Mouse (Mus musculus) layer of hippocampus, adult 9-10 months (tissue): ENCODE measurements around the gene Brk1.

Source experiments
- DNase-seq: peaks from one replicate; pipeline ENCODE4 v3.0.0; 2022; ENCODE audit warnings: low spot score

Brk1 gene

GRCm38 (mm10) chr6:113623941-113624751, 19.6 kb downstream of the Brk1 start, which contains the start of gene Vhl:
Gene Vhl (plus strand): TSS chr6:113623959.
- no peak for DNase-seq

DNA sequence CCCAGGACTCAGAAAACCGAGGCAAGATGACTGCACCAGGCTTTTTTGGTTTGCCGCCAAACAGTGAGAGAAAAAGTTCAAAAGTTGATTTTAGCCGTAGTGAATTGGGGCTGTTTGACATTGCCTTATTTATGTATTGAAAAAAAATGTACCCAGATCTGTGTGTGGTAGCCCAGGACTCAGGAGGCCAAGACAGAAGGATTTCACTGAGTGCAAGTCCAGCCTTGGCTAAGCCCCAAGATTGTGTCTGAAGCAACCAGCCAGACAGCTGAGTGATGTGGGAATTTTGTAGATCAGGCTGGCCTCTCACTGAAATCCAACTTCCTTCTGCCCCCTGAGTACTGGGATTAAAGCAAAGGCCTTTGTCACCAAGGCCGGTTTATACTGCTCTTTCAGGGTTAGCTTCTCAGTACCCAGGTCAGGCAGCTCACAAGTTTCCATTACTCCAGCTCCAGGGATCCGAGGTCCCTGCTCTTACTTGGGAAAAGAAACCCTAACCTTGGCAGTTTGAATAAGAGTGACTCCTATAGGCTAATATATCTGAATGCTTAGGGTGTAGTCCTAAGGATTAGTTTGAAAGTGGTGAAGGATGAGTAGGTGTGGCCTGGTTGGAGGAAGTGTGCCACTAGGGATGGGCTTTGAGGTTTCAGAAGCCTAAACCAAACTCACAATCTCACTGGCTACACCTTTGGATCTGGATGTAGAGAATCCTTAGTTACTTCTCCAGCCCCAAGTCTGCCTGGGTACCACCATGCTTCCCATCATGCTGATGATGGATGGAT, 20.6 kb downstream of the Brk1 start:
- DNase-seq: no peak

DNA sequence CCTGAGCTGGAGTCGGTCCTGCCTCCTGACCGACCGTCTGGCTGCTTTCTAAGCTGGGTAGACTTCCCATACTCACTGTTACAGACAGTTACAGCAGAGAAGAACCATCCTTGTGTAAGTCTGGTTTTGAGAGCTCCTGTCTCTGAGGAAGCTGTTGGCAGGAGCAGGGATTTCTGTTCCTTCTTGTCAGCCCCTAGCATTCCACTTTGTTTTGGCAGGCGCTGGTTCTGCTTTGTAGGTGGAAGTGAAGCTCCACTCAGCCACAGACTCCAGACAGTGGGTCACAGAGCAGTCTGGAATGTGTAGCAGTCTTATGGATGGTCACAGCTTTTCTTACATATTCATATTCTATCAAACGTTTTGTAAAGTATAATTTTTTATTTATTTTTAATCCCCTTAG, 25.8 kb downstream of the Brk1 start:
- no peak for DNase-seq

DNA sequence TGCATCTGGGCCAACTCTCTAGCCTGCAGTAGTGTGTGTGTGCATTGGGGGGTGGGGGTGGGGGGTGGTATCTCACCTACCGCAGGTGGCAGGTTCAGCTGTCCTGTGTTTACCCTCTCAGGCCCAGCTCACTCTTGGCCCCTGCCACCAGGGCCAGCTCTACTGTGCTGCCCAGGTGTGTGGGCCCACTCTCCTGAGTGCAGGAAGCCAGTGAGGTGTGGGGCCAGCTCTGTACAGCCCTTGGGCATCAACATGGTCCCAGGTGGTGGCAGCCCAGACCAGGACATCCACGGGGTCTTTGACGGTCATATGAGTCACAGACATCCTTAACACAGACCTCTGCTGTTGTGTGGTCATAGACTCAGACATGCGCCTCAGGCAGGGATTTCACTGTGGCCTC, 28.3 kb downstream of the Brk1 start:
- DNase-seq: no peak

DNA sequence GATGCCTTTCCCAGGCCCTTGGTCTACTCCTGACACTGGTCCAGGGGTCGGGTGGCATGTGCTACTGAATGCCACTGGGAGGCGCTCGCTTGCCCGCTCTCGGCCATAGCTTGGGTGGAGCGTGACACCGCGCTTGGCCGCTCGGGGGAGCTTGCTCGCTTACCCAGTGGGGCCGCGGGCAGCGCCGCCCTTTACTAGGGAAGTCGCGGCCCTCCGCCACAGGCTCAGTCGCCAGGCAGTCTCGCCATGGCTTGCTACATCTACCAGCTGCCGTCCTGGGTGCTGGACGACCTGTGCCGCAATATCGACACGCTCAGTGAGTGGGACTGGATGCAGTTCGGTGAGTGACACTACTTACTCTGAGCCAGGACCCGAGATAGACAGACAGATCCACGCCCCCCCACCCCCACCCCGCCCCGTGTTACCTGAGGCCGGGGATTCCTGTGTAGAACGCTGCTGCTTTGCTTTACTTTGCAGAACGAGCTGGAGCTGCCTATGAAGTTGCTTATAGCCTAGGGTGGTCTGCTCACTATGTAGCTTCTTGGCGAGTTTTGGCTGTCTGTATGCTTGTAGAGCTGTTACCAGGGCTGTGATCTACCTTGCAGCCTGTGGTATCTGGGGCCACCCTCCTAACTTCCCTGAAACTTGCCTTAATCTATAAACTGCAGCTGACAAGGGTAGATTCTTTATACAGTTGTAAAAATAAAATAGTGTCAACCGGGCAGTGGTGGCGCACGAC, 33.9 kb downstream of the Brk1 start, which contains the start of gene Irak2:
Irak2 (plus strand) TSS at position 166 of the 739 bp plus-strand sequence.
- DNase-seq: peak; percentile 92

DNA sequence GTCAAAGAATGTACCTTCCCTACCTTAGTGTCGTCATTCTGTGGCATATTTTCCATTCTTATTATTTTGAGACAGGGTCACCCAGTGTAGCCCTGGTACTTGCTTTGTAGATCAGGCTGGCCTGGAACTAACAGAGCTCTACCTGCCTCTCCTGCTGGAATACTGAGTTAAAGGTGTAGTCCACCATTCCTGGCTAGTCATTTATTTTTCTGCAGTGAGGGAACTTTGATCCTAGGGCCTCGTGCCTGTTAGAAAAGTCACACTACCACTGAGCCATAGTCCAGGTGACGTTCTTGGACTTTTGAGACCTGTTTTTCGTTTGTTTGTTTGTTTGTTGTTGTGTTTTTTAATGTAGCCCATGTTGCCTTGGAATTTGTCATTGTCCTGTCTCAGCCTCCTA, 34.6 kb downstream of the Brk1 start:
- no peak for DNase-seq

DNA sequence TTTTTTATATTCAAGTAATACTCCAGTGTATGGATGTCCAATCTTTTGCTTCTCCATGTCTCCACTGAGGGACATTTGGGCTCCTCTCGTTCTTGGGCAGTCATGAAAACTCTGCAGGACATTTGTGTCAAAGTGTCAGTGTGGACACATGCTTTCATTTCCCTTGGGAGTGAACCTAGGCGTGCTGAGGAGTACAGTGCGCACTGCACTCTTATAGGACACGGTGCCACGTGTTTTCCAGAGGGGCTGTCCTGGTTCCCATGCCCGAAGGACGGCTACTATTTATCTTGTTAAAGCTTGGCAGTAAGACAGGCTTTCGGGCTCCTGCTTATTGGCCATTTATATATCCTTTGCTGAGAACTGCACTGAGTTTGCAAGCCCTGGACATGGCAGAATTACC, 38.0 kb downstream of the Brk1 start:
- DNase-seq: no peak

- DNase-seq: no peak
Observed at GRCm38 (mm10) chr6:113643021-113643420, 38.4 kb downstream of the Brk1 start.

GRCm38 (mm10) chr6:113643967-113644366, 39.4 kb downstream of the Brk1 start:
- no peak for DNase-seq

DNA sequence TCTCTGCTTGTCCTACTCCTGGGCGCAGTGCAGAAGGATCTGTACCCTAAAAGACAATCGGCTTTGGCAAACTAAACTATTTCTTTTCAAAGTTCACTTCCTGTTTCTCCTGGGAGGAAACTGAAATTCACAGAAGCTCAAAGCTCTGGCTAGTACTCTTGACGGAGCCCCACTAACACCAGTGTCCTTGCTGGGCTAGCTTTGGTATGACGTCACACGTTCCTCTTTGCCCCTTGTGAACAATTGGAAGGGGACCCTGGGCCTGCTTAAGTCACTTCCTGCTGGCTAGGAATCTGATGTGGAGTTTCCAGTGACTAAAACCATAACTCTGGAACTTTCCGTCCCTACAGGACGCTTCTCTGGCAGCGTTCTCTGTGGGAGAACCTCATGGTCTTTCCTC, 40.2 kb downstream of the Brk1 start:
- no peak for DNase-seq

GRCm38 (mm10) chr6:113649346-113650196, 45.0 kb downstream of the Brk1 start:
- no peak for DNase-seq

GRCm38 (mm10) chr6:113650197-113650640, 45.6 kb downstream of the Brk1 start:
- no peak for DNase-seq

DNA sequence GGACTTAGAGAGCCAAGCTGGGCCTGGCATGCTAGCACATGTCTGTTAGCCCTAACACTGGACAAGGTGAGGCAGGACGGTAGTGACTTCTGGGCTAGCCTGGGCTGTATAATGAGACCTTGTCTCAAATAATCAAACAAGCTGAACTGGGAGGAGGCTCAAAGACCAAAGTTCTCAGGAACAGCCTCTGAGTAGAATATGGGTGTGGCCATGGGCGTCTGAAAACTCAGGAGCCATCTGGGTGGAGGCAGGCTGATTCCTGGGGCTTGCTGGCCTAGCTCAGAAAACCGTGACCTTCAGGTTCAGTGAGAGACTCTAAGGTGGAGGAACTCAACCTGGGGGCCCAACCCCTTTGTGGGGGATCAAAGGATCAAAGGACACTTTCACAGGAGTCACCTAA, 47.1 kb downstream of the Brk1 start:
- DNase-seq: no peak

DNA sequence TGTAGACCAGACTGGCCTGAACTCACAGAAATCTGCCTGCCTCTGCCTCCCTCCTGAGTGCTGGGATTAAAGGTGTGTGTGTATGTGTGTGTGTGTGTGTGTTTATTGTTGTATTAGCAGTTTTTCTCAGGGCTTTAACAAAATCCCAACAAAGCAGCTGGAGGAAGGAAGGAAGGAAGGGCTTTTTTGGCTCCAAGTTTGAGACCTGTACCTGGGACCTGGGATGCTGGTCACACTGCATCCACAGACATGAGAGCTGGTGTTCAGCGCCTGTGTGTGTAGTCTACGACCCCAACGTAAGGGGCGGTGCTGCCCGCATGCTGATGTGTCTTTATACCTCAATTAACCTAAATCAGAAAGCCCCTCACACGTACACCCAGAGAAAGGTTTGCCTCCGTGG, 49.0 kb downstream of the Brk1 start:
- DNase-seq: no peak

DNA sequence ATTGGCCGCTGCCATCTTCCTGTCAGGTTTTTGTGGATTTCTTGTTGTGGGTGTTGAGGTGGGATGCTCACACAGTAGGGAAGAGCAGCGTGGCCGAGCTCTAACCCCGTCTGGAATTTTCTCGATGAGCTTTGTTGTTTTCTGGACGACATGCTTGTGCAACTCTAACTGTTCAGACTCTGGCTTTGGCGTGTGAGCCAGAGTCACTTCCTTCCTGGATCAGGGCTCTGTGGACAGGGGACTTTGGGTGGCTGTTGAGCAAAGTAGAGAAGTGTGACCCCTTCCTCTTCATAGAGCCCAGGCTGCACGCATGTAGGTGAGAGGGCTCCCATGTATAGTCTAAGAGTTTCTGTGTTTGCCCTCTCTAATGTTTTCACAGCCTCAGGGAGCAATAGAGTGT, 49.5 kb downstream of the Brk1 start:
- no peak for DNase-seq

DNA sequence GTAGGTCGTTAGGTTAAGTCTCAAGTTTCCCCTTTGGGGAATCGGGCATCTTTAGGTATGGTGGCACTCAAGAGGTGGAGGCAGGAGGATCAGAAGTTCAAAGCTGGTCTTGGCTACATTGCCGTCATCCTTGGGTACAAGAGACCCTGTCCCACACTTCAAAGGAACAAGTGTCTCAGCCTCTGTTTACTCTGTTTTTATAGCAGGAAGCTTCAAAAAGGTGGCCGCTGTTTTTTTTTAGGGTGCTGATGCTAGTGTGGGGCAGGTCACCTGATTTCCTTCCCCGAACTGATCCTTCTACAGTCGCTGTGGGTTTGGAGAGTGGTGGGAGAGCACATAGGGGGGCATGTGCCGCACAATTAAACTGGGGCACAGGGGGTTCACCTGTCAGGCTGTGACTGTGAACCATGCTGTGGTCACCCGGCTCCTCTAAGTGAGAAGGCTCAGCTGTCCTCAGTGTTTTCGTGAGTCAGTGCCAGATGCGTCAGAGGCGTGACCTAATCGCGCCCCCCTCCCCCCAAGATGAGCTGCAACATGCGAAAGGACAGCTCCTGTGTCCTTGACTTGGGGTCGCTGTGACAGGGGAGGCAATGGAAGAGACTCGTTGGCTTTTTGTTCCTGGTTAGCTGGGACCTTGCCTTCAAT, 50.3 kb downstream of the Brk1 start:
- no peak for DNase-seq

- DNase-seq: no peak
Observed at GRCm38 (mm10) chr6:113655475-113655874, 50.9 kb downstream of the Brk1 start.

DNA sequence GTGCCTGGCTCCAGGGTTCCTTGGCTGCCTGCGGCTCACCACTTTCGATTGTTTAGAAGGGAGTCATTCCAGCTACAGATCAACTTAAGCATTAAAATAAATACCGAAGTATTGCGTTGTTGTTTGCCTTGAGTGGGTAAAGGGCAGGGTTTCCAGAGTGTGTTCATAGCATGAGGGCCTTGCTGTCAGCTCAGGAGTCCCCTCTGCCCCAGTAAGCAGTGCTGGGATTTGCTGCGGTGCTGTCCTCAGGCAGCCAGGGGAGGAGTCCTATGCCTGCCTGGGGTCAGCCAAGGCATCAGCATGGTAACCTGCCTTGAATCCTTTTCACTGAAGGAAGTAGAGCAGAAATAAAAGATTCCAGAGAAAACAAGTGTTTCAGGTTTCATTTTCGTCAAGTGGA, 52.3 kb downstream of the Brk1 start:
- no peak for DNase-seq

DNA sequence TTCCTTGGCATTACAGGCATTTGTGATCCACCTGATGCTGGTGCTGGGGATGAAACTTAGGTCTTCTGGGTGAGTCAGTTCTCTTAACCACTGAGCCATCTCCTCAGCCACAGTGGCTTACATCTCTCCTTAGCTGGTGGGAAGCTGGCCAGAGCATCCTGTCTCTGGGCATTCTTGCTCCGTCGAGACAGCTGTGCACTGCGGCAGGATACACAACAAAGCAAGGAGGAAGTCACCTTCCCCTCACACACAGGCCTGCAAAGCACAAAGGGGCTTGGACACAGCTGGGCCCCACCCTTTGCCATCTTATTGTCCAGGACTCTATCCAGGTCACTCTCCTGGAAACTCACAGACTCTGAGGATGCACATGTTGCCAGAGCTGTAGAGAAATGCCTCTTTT, 53.7 kb downstream of the Brk1 start:
- no peak for DNase-seq

DNA sequence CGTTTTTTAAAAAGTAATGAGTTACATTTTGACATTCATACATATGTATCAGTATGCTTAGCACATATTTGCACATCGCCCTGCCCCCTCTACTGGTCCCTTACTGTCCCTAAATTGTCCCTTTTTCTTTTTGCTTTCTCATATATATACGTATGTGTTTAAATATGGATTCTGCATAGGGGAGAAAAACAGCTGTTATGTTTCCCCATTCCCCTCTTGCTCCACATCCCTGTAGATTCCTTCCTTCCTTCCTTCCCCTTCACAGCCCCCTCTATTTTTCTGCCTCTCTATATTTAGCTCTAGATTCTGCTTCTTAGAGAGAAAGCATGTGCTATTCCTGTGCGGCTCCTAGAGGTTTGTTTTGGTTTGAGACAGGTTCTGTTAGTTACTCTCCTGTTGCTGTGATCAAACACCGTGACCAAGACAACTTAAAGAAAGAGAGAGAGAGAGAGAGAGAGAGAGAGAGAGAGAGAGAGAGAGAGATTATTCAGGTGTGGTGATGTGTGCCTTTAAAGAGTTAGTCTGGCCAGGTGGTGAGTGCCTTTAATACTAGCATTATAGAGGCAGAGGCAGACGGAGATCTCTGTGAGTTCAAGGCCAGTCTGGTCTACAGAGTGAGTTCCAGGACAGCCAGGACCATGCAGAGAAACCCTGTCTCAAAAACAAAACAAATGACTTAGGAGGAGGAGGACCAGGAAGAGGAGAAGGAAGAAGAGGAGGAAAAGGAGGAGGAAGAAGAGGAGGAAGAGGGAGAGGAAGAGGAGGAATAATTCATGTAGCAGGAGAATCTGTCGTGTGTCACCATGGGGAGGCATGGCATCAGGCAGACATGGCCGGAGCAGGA, 55.3 kb downstream of the Brk1 start:
- DNase-seq: no peak
